Mouse (Mus musculus) c-Kit-positive CD71-negative TER-119-negative erythroid progenitor cells, embryonic 14.5 days (primary cell): Measurements from ENCODE around the gene Tfap2d.

ENCODE experiments used
- DNase-seq: peaks from one replicate; pipeline ENCODE4 v3.0.0-alpha.2; 2013; ENCODE audit warnings: low read depth

Gene Tfap2d

DNA sequence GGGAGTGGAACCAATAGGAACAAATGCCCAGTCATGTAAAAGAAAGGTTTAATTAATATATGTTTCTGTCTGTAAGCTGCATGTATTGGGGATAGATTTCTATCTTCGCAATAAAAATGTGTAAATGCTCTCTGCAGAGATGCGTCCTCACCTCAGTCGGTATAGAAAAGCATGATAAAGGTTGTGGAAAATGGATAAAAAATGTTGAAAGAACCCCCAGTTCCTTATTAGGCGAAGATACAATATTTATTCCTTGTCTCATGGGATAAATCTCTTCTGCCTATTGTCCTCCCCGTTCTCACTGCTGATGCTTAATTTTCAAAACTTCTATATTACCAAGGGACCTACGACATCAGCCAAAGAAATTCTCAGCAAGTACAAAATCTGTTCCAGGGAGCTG lies at the start of gene Tfap2d:
Gene Tfap2d, plus strand, starts transcription at position 392 of the 400 bp plus-strand sequence.
- DNase-seq = no peak

DNA sequence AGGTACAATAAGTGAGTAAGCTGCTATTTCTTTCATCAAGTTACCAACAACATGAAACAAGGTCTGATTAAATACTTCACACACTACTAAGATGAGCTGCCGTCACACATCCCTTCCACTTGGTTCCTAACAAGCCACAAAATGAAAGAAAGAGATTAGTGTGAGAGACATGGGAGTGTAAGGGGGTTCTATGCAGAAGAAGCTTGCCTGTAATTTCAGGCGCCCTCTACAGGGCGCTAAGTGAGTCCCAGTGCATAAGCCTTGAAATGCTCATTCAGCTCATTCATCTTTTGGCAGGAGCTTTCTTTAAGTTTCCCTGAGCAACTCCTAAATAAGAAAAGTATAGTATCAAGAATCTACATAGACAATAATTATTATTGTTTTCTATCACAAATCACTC lies 46.5 kb upstream of the Tfap2d start:
- DNase-seq = no peak

GRCm38 (mm10) chr1:19056861-19057260 lies 46.0 kb upstream of the Tfap2d start:
- no peak for DNase-seq

GRCm38 (mm10) chr1:19088078-19088477 lies 14.7 kb upstream of the Tfap2d start:
- DNase-seq = no peak

- DNase-seq = no peak
Measured at GRCm38 (mm10) chr1:19096921-19097320, 5.9 kb upstream of the Tfap2d start.

DNA sequence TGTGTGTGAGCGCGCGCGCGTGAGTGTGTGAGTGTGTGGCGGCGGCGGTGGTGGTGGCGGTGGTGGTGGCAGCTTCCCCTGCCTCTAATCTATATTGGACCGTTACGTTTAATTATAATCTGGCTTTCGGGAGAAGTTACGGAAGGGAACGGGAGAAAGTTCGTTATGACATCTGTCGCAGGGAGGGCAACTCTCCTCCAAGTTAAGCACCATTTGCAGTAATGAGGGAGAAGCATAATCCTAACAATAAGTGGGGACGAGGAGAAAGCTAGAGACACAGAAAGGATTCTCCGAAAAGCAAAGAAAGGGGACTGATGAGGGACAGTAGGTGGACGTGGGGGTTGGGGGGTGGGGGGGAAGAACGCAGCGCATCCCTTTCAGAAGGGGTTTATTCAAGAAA lies 494 bp downstream of the Tfap2d start:
- no peak for DNase-seq

DNA sequence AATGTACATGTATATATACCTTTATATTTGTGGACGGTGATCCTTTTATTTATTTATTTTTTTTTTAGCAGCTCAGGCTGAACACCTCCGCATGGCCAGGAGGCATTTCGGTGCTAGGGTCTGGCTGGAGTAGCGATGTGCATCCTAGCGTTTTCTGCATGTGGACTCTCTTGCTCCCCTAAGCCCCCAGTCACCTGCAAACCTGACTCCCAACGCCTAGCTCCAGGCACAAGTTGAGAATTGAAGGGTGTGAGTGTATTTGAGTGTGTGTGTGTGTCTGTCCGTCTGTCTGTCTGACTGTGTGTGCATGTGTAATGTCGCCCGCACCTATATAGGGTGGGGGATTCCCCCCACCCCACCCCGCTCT lies 937 bp downstream of the Tfap2d start:
- no peak for DNase-seq

GRCm38 (mm10) chr1:19104143-19104857 lies 1.5 kb downstream of the Tfap2d start:
- no peak for DNase-seq

- no peak for DNase-seq
Measured at GRCm38 (mm10) chr1:19106401-19106800, 3.6 kb downstream of the Tfap2d start.

DNA sequence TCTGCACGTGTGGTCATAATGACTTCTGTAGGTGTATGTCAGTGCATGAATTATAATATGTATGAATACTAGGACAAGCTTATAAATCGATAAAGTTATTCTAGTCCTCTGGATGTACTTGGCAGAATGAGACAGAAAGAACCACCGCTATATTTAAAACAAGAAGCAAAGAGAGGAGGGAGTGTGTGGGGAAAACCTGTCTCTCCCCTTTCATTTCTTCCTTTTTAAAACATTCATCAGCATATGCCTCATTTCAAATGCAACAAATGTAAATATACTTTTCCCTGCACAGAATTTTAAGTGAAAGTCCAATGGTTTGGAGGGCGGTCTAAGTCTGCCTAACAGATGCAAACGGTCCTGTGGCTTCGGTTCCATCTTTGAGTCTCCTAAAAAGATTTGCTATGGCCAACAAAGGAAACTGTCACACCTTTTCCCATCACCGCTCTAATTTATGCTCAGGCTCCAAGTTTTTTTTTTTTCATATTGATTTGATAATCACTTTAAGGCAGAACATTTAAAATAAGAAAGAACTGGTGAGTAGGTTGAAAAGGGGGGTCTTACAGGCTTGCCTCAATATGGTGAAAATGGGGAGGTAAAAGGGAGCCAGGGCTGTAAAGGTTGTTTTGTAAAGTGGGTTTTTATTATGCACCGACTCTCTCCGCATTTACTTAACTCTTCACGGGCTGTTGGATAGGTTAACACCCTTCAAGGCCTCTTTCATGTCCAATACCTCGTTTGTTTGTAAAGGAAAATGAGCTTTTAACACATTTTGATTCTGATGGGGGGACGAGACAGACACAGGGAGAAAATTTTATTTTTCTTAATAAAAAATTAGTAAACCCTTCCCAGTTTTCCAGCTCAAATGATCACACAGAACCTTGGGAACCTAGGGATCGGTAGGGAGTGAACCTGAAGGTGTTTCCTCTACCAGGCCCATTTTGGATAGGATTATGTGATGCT lies 4.3 kb downstream of the Tfap2d start:
- no peak for DNase-seq

DNA sequence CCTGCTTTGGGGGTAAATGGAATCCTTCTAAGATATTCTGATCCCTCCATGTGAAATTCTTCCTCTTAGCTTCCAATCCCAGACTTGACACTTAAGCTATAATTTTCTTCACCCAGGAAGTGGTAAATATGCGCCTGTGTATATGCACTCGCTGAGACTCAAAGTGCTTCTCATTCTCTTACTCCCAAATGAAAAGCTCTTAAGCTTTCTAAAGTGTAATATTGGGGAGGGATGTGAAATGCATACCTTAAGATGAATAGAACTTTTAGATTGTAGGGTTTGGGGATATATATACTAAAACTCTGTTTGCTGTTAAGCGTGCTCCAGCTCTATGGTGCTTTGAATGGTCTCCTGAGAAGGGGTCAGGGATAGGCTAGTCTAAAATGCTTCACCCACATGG lies 5.0 kb downstream of the Tfap2d start:
- DNase-seq = no peak

GRCm38 (mm10) chr1:19109711-19110110 lies 6.9 kb downstream of the Tfap2d start:
- peak; percentile 3 for DNase-seq

- DNase-seq = no peak
Measured at GRCm38 (mm10) chr1:19110211-19110610, 7.4 kb downstream of the Tfap2d start.

DNA sequence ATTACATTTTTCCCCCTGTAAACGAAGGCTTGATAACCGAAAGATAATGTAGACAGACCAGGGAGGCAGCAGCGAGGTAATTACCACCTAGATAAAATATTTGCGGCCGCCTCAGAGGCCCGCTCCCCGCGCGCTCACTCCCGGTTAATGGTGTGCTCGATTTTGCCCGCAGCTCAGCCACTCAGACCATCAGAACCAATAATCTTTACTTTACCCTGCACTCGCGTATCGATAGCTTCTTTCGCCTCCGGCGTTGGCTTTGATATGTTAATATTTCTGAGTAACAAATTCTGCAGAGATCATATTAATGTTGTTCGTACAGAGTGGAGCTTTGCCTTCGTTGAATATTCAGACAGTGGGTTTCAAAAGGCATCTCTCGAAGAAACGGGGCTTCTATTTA lies 8.2 kb downstream of the Tfap2d start:
- no peak for DNase-seq

GRCm38 (mm10) chr1:19178742-19179397 lies 76.0 kb downstream of the Tfap2d start:
- peak; percentile 5 for DNase-seq

DNA sequence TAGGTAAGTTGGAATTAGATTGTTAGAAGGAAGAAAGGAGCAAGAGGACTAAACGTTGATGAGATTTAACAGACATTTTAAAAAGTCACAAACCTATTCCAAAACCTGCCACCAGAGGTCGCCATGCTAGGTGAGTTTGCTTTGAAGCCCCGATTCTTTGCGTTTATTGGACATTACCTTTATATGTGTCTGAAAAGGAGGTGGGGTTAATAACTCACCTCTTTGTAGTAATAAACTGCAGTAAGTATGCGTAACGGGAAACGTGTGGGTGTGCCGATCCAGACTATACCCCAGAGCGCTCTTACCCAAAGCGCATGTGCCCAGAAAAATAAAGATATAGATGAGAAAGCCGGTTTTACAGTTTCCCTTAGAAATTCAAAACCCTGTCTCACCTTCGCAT lies 102.8 kb downstream of the Tfap2d start:
- DNase-seq = peak; percentile 9

- no peak for DNase-seq
Measured at GRCm38 (mm10) chr1:19206194-19206593, 103.4 kb downstream of the Tfap2d start.

GRCm38 (mm10) chr1:19207611-19208010 lies 104.8 kb downstream of the Tfap2d start:
- no peak for DNase-seq

GRCm38 (mm10) chr1:19208641-19209358 lies 106.0 kb downstream of the Tfap2d start, which contains the start of gene Tfap2b:
Gene Tfap2b, plus strand, starts transcription at chr1:19208914.
- DNase-seq = no peak

DNA sequence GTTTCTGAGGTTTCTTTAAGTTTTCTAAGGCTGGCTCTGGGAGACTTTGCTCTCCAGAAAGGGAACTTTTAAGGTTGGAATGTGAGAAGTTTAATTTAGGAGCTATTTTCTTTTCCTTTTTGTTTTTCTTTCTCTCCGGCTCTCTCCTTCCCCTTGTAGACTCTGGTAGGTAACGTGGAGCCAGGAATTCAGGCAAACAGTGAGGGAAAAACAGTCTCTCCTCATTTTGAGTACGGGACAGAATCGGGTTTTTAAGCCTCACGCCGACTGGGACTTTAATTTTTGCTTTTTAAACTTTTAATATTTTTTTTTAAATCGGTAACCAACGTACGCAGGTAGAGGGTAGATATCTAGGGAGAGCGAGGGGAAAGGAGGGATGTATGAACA lies 106.5 kb downstream of the Tfap2d start:
- DNase-seq = no peak

GRCm38 (mm10) chr1:19209776-19210175 lies 107.0 kb downstream of the Tfap2d start:
- no peak for DNase-seq
